Comparison of ENCODE assay signal across 8 mouse cellular contexts in genomic region chr8:3718559-3718958, GRCm38 (mm10). TPM values are rescaled to one million over a fixed set of nuclear protein-coding genes. Genes with fewer than 3 reads are reported as not detected.
DNase-seq lines count a peak whose midpoint lies in the region; ATAC-seq lines count a peak whose summit lies in the region.
"Had no signal": no experiment of that assay in that cellular context is flagged by ENCODE, and none has a peak within 500 bp of the region (broad histone marks: within the 10 kb centered on the region; RNA-seq: fewer than 3 reads in every experiment).

No protein-coding gene starts in this region.

- H3K9me3 ChIP-seq in hindbrain, embryonic 14.5 days (ENCODE audit: control insufficient read depth, low read length) = no peaks in the 10 kb centered on the region
- H3K9me3 ChIP-seq: neural tube, embryonic 13.5 days had no signal

- peak; percentile 31; the same call in 1 of the 2 replicates for ATAC-seq in hindbrain, embryonic 14.5 days (ENCODE audit: low FRiP score)
- peak; percentile 97 for ATAC-seq in megakaryocyte-erythroid progenitor cell, adult 5-6 weeks (replicated peaks; ENCODE audit: low FRiP score, low TSS enrichment, poor library complexity, severe bottlenecking)

- no peaks in the 10 kb centered on the region for H3K36me3 ChIP-seq in hindbrain, embryonic 14.5 days (replicated peaks; ENCODE audit: control insufficient read depth, insufficient read depth)
- H3K36me3 ChIP-seq: neural tube, embryonic 13.5 days had no signal

- no peaks in the 10 kb centered on the region for H3K4me1 ChIP-seq in hindbrain, embryonic 14.5 days (replicated peaks; ENCODE audit: control insufficient read depth, insufficient read depth, low read length)
- H3K4me1 ChIP-seq: neural tube, embryonic 13.5 days had no signal

- H3K4me3 ChIP-seq in hindbrain, embryonic 14.5 days (replicated peaks; ENCODE audit: low read length) = no peak overlapping the region
- H3K4me3 ChIP-seq: neural tube, embryonic 13.5 days had no signal

- WGBS in hindbrain, embryonic 14.5 days = 16% methylated on average over 14 of the region's 14 CpGs

- no peaks in the 10 kb centered on the region for H3K27me3 ChIP-seq in hindbrain, embryonic 14.5 days (ENCODE audit: control insufficient read depth, insufficient read depth, low read length)
- H3K27me3 ChIP-seq: neural tube, embryonic 13.5 days had no signal

- no peak overlapping the region for H3K4me2 ChIP-seq in hindbrain, embryonic 14.5 days (replicated peaks)
- H3K4me2 ChIP-seq: neural tube, embryonic 13.5 days had no signal

- H3K9ac ChIP-seq in hindbrain, embryonic 14.5 days = no peak overlapping the region
- H3K9ac ChIP-seq: neural tube, embryonic 13.5 days had no signal

- H3K27ac ChIP-seq in hindbrain, embryonic 14.5 days = no peak overlapping the region
- H3K27ac ChIP-seq: neural tube, embryonic 13.5 days had no signal

- DNase-seq in T-cell, adult 2 months (ENCODE audit: low spot score) = peak; percentile 54
- peak; percentile 48 to 65 for DNase-seq in cerebellum, adult 18-20 months
- peak; percentile 20 to 75 for DNase-seq in frontal cortex, adult 2 months (ENCODE audit: extremely low spot score in 1 of 2, low spot score in 1 of 2)
- peak; percentile 38 for DNase-seq in hindbrain, embryonic 14.5 days (ENCODE audit: low spot score)
- peak; percentile 70 to 78 for DNase-seq in left cerebral cortex, adult 18-20 months (ENCODE audit: low spot score in 2 of 2)
- DNase-seq in spleen, adult 12 weeks (ENCODE audit: low spot score) = peak; percentile 60

RNA-seq across cellular contexts. Expression of gene Clec4g, which starts 1.9 kb away (rescaled TPM):
- 0.13 and 0.20 TPM in 2 replicates for polyA plus RNA-seq in frontal cortex, adult 2 months (2012; rRNA removed)
- not detected in 2 replicates for polyA plus RNA-seq in hindbrain, embryonic 14.5 days (2014; fragmentation: Nextera tagmentation; extraction: Ambion mirVana)
- not detected for total RNA-seq in left cerebral cortex, adult 18-20 months (2021)
- total RNA-seq in megakaryocyte-erythroid progenitor cell, adult 5-6 weeks (2014; fragmentation: Nextera tagmentation) = not detected in 2 replicates
- not detected in 2 replicates for total RNA-seq in megakaryocyte-erythroid progenitor cell, adult 5-6 weeks (2017)
- polyA plus RNA-seq: neural tube, embryonic 13.5 days had no signal

RNA-seq across cellular contexts. Expression of gene Fcer2a, which starts 24.6 kb away (rescaled TPM):
- 0.10 TPM in 1 of 2 replicates, not detected in the other for polyA plus RNA-seq in frontal cortex, adult 2 months (2012; rRNA removed)
- 0.33 and 0.37 TPM in 2 replicates for polyA plus RNA-seq in hindbrain, embryonic 14.5 days (2014; fragmentation: Nextera tagmentation; extraction: Ambion mirVana)
- not detected for total RNA-seq in left cerebral cortex, adult 18-20 months (2021)
- total RNA-seq in megakaryocyte-erythroid progenitor cell, adult 5-6 weeks (2014; fragmentation: Nextera tagmentation) = not detected in 2 replicates
- total RNA-seq in megakaryocyte-erythroid progenitor cell, adult 5-6 weeks (2017) = 0.38 TPM in 1 of 2 replicates, not detected in the other

RNA-seq across cellular contexts. Expression of gene Cd209a, which starts 30.2 kb away (rescaled TPM):
- polyA plus RNA-seq in frontal cortex, adult 2 months (2012; rRNA removed) = 0.54 TPM in 1 of 2 replicates, not detected in the other
- polyA plus RNA-seq in hindbrain, embryonic 14.5 days (2014; fragmentation: Nextera tagmentation; extraction: Ambion mirVana) = 0.17 TPM in 1 of 2 replicates, not detected in the other
- 1 to 10 TPM; 1.7 to 2.2 TPM for total RNA-seq in left cerebral cortex, adult 18-20 months (2021)
- not detected in 2 replicates for total RNA-seq in megakaryocyte-erythroid progenitor cell, adult 5-6 weeks (2014; fragmentation: Nextera tagmentation)
- 0.19 TPM in 1 of 2 replicates, not detected in the other for total RNA-seq in megakaryocyte-erythroid progenitor cell, adult 5-6 weeks (2017)
- polyA plus RNA-seq: neural tube, embryonic 13.5 days had no signal

RNA-seq across cellular contexts. Expression of gene Trappc5, which starts 42.5 kb away (rescaled TPM):
- polyA plus RNA-seq in frontal cortex, adult 2 months (2012; rRNA removed) = 36.2 and 37.3 TPM in 2 replicates
- 47.7 and 51.2 TPM in 2 replicates for polyA plus RNA-seq in hindbrain, embryonic 14.5 days (2014; fragmentation: Nextera tagmentation; extraction: Ambion mirVana)
- 10 to 100 TPM; 29.1 to 29.3 TPM for total RNA-seq in left cerebral cortex, adult 18-20 months (2021)
- total RNA-seq in megakaryocyte-erythroid progenitor cell, adult 5-6 weeks (2014; fragmentation: Nextera tagmentation) = 14.3 and 16.1 TPM in 2 replicates
- total RNA-seq in megakaryocyte-erythroid progenitor cell, adult 5-6 weeks (2017) = 22.2 and 31.3 TPM in 2 replicates

RNA-seq across cellular contexts. Expression of gene Fcor, which starts 46.4 kb away (rescaled TPM):
- 17.4 and 17.6 TPM in 2 replicates for polyA plus RNA-seq in frontal cortex, adult 2 months (2012; rRNA removed)
- polyA plus RNA-seq in hindbrain, embryonic 14.5 days (2014; fragmentation: Nextera tagmentation; extraction: Ambion mirVana) = 14.9 and 23.1 TPM in 2 replicates
- total RNA-seq in left cerebral cortex, adult 18-20 months (2021) = 10 to 100 TPM in 1 of 2 experiments, 1 to 10 TPM in 1; 9.2 to 14.6 TPM
- total RNA-seq in megakaryocyte-erythroid progenitor cell, adult 5-6 weeks (2014; fragmentation: Nextera tagmentation) = 4.7 TPM in 1 of 2 replicates, not detected in the other
- total RNA-seq in megakaryocyte-erythroid progenitor cell, adult 5-6 weeks (2017) = 19.2 TPM in 1 of 2 replicates, not detected in the other
